Mouse (Mus musculus) kidney, embryonic 15.5 days (tissue): ENCODE results near the gene Ddx24. TPM values are rescaled to one million over a fixed set of nuclear protein-coding genes. Genes with fewer than 3 reads are reported as not detected.

ENCODE experiments used
- ATAC-seq: fragments of 200-750 bp; cut with Nextera tagmentation; replicated peaks from 2 replicates; pipeline ENCODE4 v1.8.0; 2017; ENCODE audit warnings: moderate TSS enrichment; ENCODE audit not compliant: low FRiP score
- H3K27ac ChIP-seq: fragments of 300-500 bp; sonication (generic); 2 replicates; pipeline ENCODE4 v1.5.1; 2015; ENCODE audit warnings: mild to moderate bottlenecking, inconsistent platforms
- H3K27me3 ChIP-seq: fragments of 300-500 bp; sonication (generic); 2 replicates; pipeline ENCODE4 v1.6.1; 2015; ENCODE audit warnings: inconsistent platforms
- H3K36me3 ChIP-seq: fragments of 300-500 bp; sonication (generic); 2 replicates; pipeline ENCODE4 v1.6.1; 2015; ENCODE audit warnings: inconsistent platforms
- H3K4me1 ChIP-seq: fragments of 300-500 bp; sonication (generic); 2 replicates; pipeline ENCODE4 v1.6.1; 2015; ENCODE audit warnings: inconsistent platforms
- H3K4me2 ChIP-seq: fragments of 300-500 bp; sonication (generic); 2 replicates; pipeline ENCODE4 v1.6.1; 2015; ENCODE audit warnings: moderate library complexity, mild to moderate bottlenecking, inconsistent platforms
- H3K4me3 ChIP-seq: fragments of 300-500 bp; sonication (generic); replicated peaks from 2 replicates; pipeline ENCODE4 v1.5.1; 2015; ENCODE audit warnings: mild to moderate bottlenecking, inconsistent platforms
- H3K9ac ChIP-seq: fragments of 300-500 bp; sonication (generic); 2 replicates; pipeline ENCODE4 v1.6.1; 2015; ENCODE audit warnings: mild to moderate bottlenecking, inconsistent platforms
- H3K9me3 ChIP-seq: fragments of 300-500 bp; sonication (generic); replicated peaks from 2 replicates; pipeline ENCODE4 v1.6.1; 2016; ENCODE audit warnings: inconsistent platforms
- WGBS: fragments of 180-500 bp; shearing (Covaris S2); methylation state at CpG from one replicate; pipeline ENCODE4 v1.1.7; 2015; ENCODE audit warnings: mixed read lengths; 5-methylcytosine and 5-hydroxymethylcytosine counted together
- polyA plus RNA-seq: library from polyadenylated mRNA; unstranded; fragments of >200 nt; fragmentation: Nextera tagmentation; extraction: Ambion mirVana; gene quantifications from 2 replicates; pipeline ENCODE4 v1.2.1, GENCODE M21; 2015

The Ddx24 gene
- polyA plus RNA-seq, 1 experiment from 2014 or later = 96.4 TPM

- no peaks in the 10 kb centered on the region for H3K9me3 ChIP-seq
- H3K4me2 ChIP-seq = peak within 1 kb of the TSS; percentile 76
- no peaks in the 10 kb centered on the region for H3K36me3 ChIP-seq
- peak within 1 kb of the TSS; percentile 72 for H3K4me3 ChIP-seq
- no peaks in the 10 kb centered on the region for H3K27me3 ChIP-seq
- peaks cover 7% of the 10 kb centered on the region for H3K4me1 ChIP-seq
- peak; percentile 100 for ATAC-seq
- H3K9ac ChIP-seq = peak within 1 kb of the TSS; percentile 68
- peak within 1 kb of the TSS; percentile 32; the same call in 1 of the 2 replicates for H3K27ac ChIP-seq
- WGBS = under 1% methylated on average over 58 of the region's 58 CpGs
Observed at GRCm38 (mm10) chr12:103388505-103389347, 36.9 kb downstream of the Ddx24 start, which contains the start of gene Otub2. Gene Otub2 (plus strand): TSS chr12:103388682.

DNA sequence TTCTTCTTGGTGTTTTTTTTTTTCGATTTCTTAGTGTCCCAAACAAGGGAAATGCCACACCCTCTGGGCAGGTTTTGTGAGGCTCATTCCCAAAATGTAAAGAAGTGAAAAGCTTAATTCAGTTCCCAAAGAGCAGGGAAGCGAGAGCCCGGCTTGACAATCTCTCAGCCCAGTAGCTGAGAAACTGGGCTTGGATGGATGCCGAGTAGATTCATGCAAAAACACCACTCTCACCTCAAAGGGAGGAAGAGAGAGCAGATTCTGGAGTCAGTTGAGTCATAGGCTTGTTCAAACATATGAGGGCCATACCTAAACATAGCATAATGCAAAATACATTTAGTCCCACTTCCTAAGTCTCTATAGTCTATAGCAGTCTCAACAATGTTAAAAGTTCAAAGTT lies 45.4 kb downstream of the Ddx24 start:
- H3K4me1 ChIP-seq = no peaks in the 10 kb centered on the region
- H3K27me3 ChIP-seq = no peaks in the 10 kb centered on the region
- no peak overlapping the region for H3K4me2 ChIP-seq
- no peak overlapping the region for H3K4me3 ChIP-seq
- WGBS = 80% methylated on average over 4 of the region's 4 CpGs
- H3K36me3 ChIP-seq = no peaks in the 10 kb centered on the region
- no peaks in the 10 kb centered on the region for H3K9me3 ChIP-seq
- ATAC-seq = no peak
- no peak overlapping the region for H3K27ac ChIP-seq
- H3K9ac ChIP-seq = no peak overlapping the region

DNA sequence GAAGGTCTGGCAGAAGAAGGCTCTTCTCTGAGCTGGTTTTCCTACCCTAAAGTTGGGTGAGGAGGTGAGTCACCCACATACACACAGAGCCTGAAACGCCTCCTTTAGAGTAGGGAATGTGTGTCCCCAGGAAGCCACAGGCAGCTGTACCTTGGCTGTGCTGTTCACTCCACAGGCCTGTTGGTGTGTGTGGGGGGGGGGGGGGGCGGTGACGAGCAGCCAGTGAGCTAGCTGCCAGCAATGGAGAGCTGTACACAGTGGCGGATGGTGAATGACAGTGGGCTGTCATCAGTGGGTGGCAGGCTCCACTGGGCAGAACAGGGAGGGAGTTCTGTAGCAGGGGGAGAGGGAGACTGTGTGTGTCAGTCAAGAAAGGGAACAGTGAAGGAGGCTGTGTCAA lies 48.9 kb downstream of the Ddx24 start:
- H3K4me3 ChIP-seq = no peak overlapping the region
- no peaks in the 10 kb centered on the region for H3K4me1 ChIP-seq
- no peaks in the 10 kb centered on the region for H3K27me3 ChIP-seq
- no peak overlapping the region for H3K4me2 ChIP-seq
- WGBS = 67% methylated on average over 4 of the region's 4 CpGs
- no peak overlapping the region for H3K9ac ChIP-seq
- H3K27ac ChIP-seq = no peak overlapping the region
- no peak for ATAC-seq
- no peaks in the 10 kb centered on the region for H3K9me3 ChIP-seq
- H3K36me3 ChIP-seq = no peaks in the 10 kb centered on the region

DNA sequence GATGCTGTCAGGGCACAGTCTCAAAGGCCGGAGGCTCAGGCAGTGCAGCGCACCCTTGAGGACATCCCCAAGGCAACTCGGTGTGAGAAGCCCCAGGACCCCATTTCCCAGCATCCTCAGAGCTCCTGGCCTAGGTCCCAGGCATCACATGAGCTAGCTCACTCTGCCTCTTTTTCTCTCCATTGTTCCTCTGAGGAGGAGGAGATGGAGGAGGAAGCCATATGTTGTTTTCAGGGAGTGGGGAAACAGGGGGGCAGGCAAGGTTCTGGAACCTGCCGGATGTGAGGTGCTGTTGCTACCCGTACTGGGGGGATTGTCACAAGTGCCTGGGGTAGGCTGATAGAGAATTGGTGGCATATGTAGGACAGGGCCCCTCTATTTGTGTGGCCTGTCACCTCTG lies 49.5 kb downstream of the Ddx24 start:
- no peak overlapping the region for H3K27ac ChIP-seq
- H3K4me1 ChIP-seq = no peaks in the 10 kb centered on the region
- no peak overlapping the region for H3K4me3 ChIP-seq
- H3K27me3 ChIP-seq = no peaks in the 10 kb centered on the region
- H3K9ac ChIP-seq = no peak overlapping the region
- no peaks in the 10 kb centered on the region for H3K36me3 ChIP-seq
- ATAC-seq = no peak
- WGBS = 65% methylated on average over 5 of the region's 5 CpGs
- no peak overlapping the region for H3K4me2 ChIP-seq
- H3K9me3 ChIP-seq = no peaks in the 10 kb centered on the region

DNA sequence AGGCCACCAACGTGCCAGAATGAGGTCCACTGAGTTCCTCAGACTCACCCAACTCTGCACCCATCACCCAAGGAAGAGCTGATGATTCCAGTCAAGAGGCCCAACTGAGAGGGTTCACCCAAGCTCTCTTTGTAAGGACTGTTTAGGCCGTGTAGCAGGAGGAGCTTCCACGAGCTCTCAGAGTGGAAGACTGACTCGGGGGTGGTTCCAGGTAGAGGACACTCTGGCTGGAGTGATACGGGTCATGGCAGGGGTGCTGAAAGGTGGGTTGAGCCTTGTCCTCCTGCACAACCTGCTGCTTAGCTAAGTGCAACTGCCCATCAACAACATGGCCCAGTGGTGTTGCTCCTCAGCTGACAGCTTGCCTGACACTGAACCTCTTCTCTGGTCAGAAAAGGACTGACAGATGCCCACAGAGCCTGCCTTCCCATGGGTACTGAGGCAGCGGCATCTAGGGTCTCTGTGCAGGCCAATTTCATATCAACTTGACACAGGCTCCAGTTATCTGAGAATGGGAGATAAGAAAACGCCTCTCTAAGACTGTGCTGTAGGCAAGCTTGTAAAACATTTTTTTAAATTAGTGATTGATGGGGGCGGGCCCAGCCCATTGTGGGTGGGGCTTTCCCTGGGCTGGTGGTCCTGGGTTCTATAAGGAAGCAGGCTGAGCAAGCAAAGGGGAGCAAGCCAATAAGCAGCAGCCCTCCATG lies 51.9 kb downstream of the Ddx24 start:
- Histone ChIP-seq H3K4me3 (no peak overlapping the region), H3K4me1 (no peaks in the 10 kb centered on the region), H3K9me3 (no peaks in the 10 kb centered on the region), H3K36me3 (no peaks in the 10 kb centered on the region), H3K9ac (no peak overlapping the region), H3K27me3 (no peaks in the 10 kb centered on the region), H3K4me2 (no peak overlapping the region), H3K27ac (no peak overlapping the region)
- 69% methylated on average over 8 of the region's 8 CpGs for WGBS
- ATAC-seq = no peak

DNA sequence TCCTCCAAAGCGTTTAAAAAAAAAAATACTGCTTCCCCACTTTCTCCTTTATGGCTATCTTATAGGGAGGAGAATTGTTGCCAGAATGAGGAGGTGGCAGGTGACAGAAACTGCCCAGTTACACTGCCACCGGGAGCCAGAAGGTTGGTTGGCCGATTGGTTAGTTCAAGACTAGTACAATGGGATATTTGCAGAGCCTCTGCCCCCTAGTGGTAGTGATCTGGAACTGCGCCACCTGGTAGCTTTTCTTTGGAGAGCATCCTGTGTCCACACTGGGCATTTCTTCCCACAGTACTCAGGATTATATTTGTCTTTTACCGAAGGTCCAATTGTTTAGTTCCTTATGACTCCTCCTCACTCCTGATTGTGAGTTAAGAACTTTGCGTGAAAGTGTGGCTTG lies 53.9 kb downstream of the Ddx24 start:
- H3K9me3 ChIP-seq = no peaks in the 10 kb centered on the region
- H3K4me1 ChIP-seq = peaks cover 4% of the 10 kb centered on the region; the same call in 1 of the 2 replicates
- H3K27ac ChIP-seq = no peak overlapping the region
- no peak for ATAC-seq
- peaks cover 7% of the 10 kb centered on the region; the same call in 1 of the 2 replicates for H3K27me3 ChIP-seq
- no peak overlapping the region for H3K9ac ChIP-seq
- WGBS = 30% methylated on average over 6 of the region's 6 CpGs
- no peak overlapping the region for H3K4me3 ChIP-seq
- H3K4me2 ChIP-seq = no peak overlapping the region
- H3K36me3 ChIP-seq = no peaks in the 10 kb centered on the region

DNA sequence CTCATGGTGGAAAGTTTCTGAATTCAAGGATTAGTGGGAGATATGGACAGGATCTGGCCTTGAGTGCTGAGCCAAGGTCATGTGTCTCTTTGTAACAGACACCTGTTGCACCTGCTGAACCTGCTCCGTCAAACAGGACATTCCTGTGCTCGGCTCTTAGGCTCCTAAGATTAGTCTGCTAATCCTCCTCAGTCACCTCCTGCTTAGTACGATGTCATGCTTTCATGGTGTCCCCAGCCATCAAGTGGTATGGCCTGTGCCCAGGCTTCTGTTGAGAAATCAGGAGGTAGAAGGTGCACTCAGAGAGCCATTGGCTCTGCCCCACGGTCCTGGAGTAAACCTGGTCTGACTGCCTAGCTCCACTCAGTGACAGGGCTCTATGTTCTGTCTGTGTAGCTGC lies 54.8 kb downstream of the Ddx24 start:
- no peaks in the 10 kb centered on the region for H3K36me3 ChIP-seq
- peaks cover 7% of the 10 kb centered on the region; the same call in 1 of the 2 replicates for H3K27me3 ChIP-seq
- no peak overlapping the region for H3K4me2 ChIP-seq
- peaks cover 4% of the 10 kb centered on the region; the same call in 1 of the 2 replicates for H3K4me1 ChIP-seq
- ATAC-seq = no peak
- no peaks in the 10 kb centered on the region for H3K9me3 ChIP-seq
- 83% methylated on average over 4 of the region's 4 CpGs for WGBS
- no peak overlapping the region for H3K9ac ChIP-seq
- no peak overlapping the region for H3K27ac ChIP-seq
- H3K4me3 ChIP-seq = no peak overlapping the region

GRCm38 (mm10) chr12:103368777-103369176 lies 56.9 kb downstream of the Ddx24 start:
- H3K27ac ChIP-seq = no peak overlapping the region
- no peak overlapping the region for H3K4me3 ChIP-seq
- no peak overlapping the region for H3K4me2 ChIP-seq
- H3K27me3 ChIP-seq = peaks cover 7% of the 10 kb centered on the region; the same call in 1 of the 2 replicates
- H3K4me1 ChIP-seq = peaks cover 4% of the 10 kb centered on the region; the same call in 1 of the 2 replicates
- no peak for ATAC-seq
- no peaks in the 10 kb centered on the region for H3K9me3 ChIP-seq
- no peaks in the 10 kb centered on the region for H3K36me3 ChIP-seq
- 44% methylated on average over 2 of the region's 2 CpGs for whole genome bisulfite sequencing
- H3K9ac ChIP-seq = no peak overlapping the region

- no peak overlapping the region for H3K9ac ChIP-seq
- no peak overlapping the region for H3K27ac ChIP-seq
- WGBS = 68% methylated on average over 7 of the region's 7 CpGs
- peaks cover 4% of the 10 kb centered on the region; the same call in 1 of the 2 replicates for H3K4me1 ChIP-seq
- ATAC-seq = no peak
- peaks cover 7% of the 10 kb centered on the region; the same call in 1 of the 2 replicates for H3K27me3 ChIP-seq
- H3K9me3 ChIP-seq = no peaks in the 10 kb centered on the region
- no peaks in the 10 kb centered on the region for H3K36me3 ChIP-seq
- H3K4me3 ChIP-seq = no peak overlapping the region
- peak overlapping the region; percentile 42 for H3K4me2 ChIP-seq
Observed at GRCm38 (mm10) chr12:103368326-103368669, 57.3 kb downstream of the Ddx24 start.

GRCm38 (mm10) chr12:103367620-103368325 lies 57.9 kb downstream of the Ddx24 start:
- Histone ChIP-seq H3K27ac (no peak overlapping the region), H3K9ac (no peak overlapping the region), H3K9me3 (no peaks in the 10 kb centered on the region), H3K4me3 (no peak overlapping the region), H3K4me1 (peaks cover 4% of the 10 kb centered on the region; the same call in 1 of the 2 replicates), H3K27me3 (peaks cover 7% of the 10 kb centered on the region; the same call in 1 of the 2 replicates), H3K36me3 (no peaks in the 10 kb centered on the region), H3K4me2 (peak overlapping the region; percentile 42)
- ATAC-seq = peak; percentile 78
- WGBS = 15% methylated on average over 18 of the region's 18 CpGs

GRCm38 (mm10) chr12:103367171-103367570 lies 58.5 kb downstream of the Ddx24 start:
- WGBS = 77% methylated on average over 2 of the region's 2 CpGs
- no peak overlapping the region for H3K4me2 ChIP-seq
- no peak overlapping the region for H3K27ac ChIP-seq
- ATAC-seq = no peak
- H3K9me3 ChIP-seq = no peaks in the 10 kb centered on the region
- H3K4me1 ChIP-seq = peaks cover 4% of the 10 kb centered on the region; the same call in 1 of the 2 replicates
- no peak overlapping the region for H3K9ac ChIP-seq
- H3K27me3 ChIP-seq = peaks cover 7% of the 10 kb centered on the region; the same call in 1 of the 2 replicates
- H3K36me3 ChIP-seq = no peaks in the 10 kb centered on the region
- H3K4me3 ChIP-seq = no peak overlapping the region

GRCm38 (mm10) chr12:103362336-103362735 lies 63.3 kb downstream of the Ddx24 start:
- Histone ChIP-seq H3K4me2 (no peak overlapping the region), H3K36me3 (no peaks in the 10 kb centered on the region), H3K9ac (no peak overlapping the region), H3K4me3 (no peak overlapping the region), H3K4me1 (no peaks in the 10 kb centered on the region), H3K27me3 (no peaks in the 10 kb centered on the region), H3K9me3 (no peaks in the 10 kb centered on the region), H3K27ac (no peak overlapping the region)
- no peak for ATAC-seq
- WGBS = 80% methylated on average over 3 of the region's 3 CpGs
